Mouse (Mus musculus): ENCODE measurements around the gene Mt4. TPM values are rescaled to one million over a fixed set of nuclear protein-coding genes. Genes with fewer than 3 reads are reported as not detected.

The Mt4 gene
- total and polyA plus RNA-seq, 3 experiments, result not detected

GRCm38 (mm10) chr8:94172809-94173732, 36.1 kb downstream of the Mt4 start:
- intact Hi-C loops (cut with DNase I), result no loop called here
- H3K9ac ChIP-seq (ENCODE audit: low read depth, low read length), result peak overlapping the region; percentile 33
- peaks cover 5% of the 10 kb centered on the region for H3K4me1 ChIP-seq (ENCODE audit: control insufficient read depth, insufficient read depth, low read length)
- peak overlapping the region; percentile 57 for H3K4me3 ChIP-seq
- H3K27ac ChIP-seq, result peak overlapping the region; percentile 38; the same call in 1 of the 2 replicates
- DNase-seq, result peak in 1 of 2 experiments; percentile 43
- TF ChIP-seq EP300 (IDR thresholded peaks at IDR 0.05; ENCODE audit: insufficient read depth, low read depth, low read length) (no peak; the same call in 1 of the 2 replicates), POLR2A (IDR thresholded peaks at IDR 0.05; ENCODE audit: insufficient read depth, low read depth, low read length) (peak; percentile 79)
- H3K27me3 ChIP-seq (ENCODE audit: control insufficient read depth, insufficient read depth, low read length), result no peaks in the 10 kb centered on the region
- H3K79me2 ChIP-seq (replicated peaks; ENCODE audit: control insufficient read depth, insufficient read depth, low read length), result no peaks in the 10 kb centered on the region
- no peaks in the 10 kb centered on the region for H3K36me3 ChIP-seq (ENCODE audit: control insufficient read depth, insufficient read depth, low read length)
- WGBS, result 8% methylated on average over 39 of the region's 39 CpGs

GRCm38 (mm10) chr8:94173848-94174403, 36.9 kb downstream of the Mt4 start:
- no peaks in the 10 kb centered on the region for H3K79me2 ChIP-seq (replicated peaks; ENCODE audit: control insufficient read depth, insufficient read depth, low read length)
- intact Hi-C loops (cut with DNase I), result no loop called here
- no peaks in the 10 kb centered on the region for H3K27me3 ChIP-seq (ENCODE audit: control insufficient read depth, insufficient read depth, low read length)
- peaks cover 5% of the 10 kb centered on the region for H3K4me1 ChIP-seq (ENCODE audit: control insufficient read depth, insufficient read depth, low read length)
- TF ChIP-seq CTCF (IDR thresholded peaks at IDR 0.05), result no peak
- no peak for TF ChIP-seq POLR2A (IDR thresholded peaks at IDR 0.05; ENCODE audit: insufficient read depth, low read depth, low read length)
- TF ChIP-seq EP300 (IDR thresholded peaks at IDR 0.05; ENCODE audit: insufficient read depth, low read depth, low read length), result no peak
- no peak overlapping the region for H3K27ac ChIP-seq
- H3K9ac ChIP-seq (ENCODE audit: low read depth, low read length), result no peak overlapping the region
- H3K4me3 ChIP-seq, result no peak overlapping the region
- no peak for DNase-seq
- H3K36me3 ChIP-seq (ENCODE audit: control insufficient read depth, insufficient read depth, low read length), result no peaks in the 10 kb centered on the region
- 75% methylated on average over 11 of the region's 11 CpGs for WGBS

GRCm38 (mm10) chr8:94174619-94175213, 37.7 kb downstream of the Mt4 start:
- 52% methylated on average over 7 of the region's 7 CpGs for WGBS
- peak; percentile 47 for TF ChIP-seq CTCF (IDR thresholded peaks at IDR 0.05)
- no peak for TF ChIP-seq EP300 (IDR thresholded peaks at IDR 0.05; ENCODE audit: insufficient read depth, low read depth, low read length)
- TF ChIP-seq POLR2A (IDR thresholded peaks at IDR 0.05; ENCODE audit: insufficient read depth, low read depth, low read length), result no peak
- no peaks in the 10 kb centered on the region for H3K79me2 ChIP-seq (replicated peaks; ENCODE audit: control insufficient read depth, insufficient read depth, low read length)
- peaks cover 5% of the 10 kb centered on the region for H3K4me1 ChIP-seq (ENCODE audit: control insufficient read depth, insufficient read depth, low read length)
- no peak overlapping the region for H3K4me3 ChIP-seq
- DNase-seq, result no peak
- H3K27ac ChIP-seq, result no peak overlapping the region
- H3K27me3 ChIP-seq (ENCODE audit: control insufficient read depth, insufficient read depth, low read length), result no peaks in the 10 kb centered on the region
- H3K36me3 ChIP-seq (ENCODE audit: control insufficient read depth, insufficient read depth, low read length), result no peaks in the 10 kb centered on the region
- intact Hi-C loops (cut with DNase I), result no loop called here
- H3K9ac ChIP-seq (ENCODE audit: low read depth, low read length), result no peak overlapping the region

- no peak overlapping the region for H3K9ac ChIP-seq (ENCODE audit: low read depth, low read length)
- peaks cover 1% of the 10 kb centered on the region for H3K4me1 ChIP-seq (ENCODE audit: control insufficient read depth, insufficient read depth, low read length)
- H3K27me3 ChIP-seq (ENCODE audit: control insufficient read depth, insufficient read depth, low read length), result no peaks in the 10 kb centered on the region
- no peak for TF ChIP-seq CTCF (IDR thresholded peaks at IDR 0.05)
- intact Hi-C loops (cut with DNase I), result no loop called here
- H3K79me2 ChIP-seq (replicated peaks; ENCODE audit: control insufficient read depth, insufficient read depth, low read length), result no peaks in the 10 kb centered on the region
- H3K36me3 ChIP-seq (ENCODE audit: control insufficient read depth, insufficient read depth, low read length), result no peaks in the 10 kb centered on the region; the same call in 1 of the 2 replicates
- H3K27ac ChIP-seq, result peak overlapping the region; percentile 97
- H3K4me3 ChIP-seq, result no peak overlapping the region
- 64% methylated on average over 7 of the region's 7 CpGs for WGBS
- no peak for DNase-seq
These were observed 40.9 kb downstream of the Mt4 start for GRCm38 (mm10) chr8:94177716-94178390.

- Histone ChIP-seq H3K27ac (peak within 1 kb of the TSS; percentile 97), H3K4me1 (ENCODE audit: control insufficient read depth, insufficient read depth, low read length) (peaks cover 1% of the 10 kb centered on the region), H3K9ac (ENCODE audit: low read depth, low read length) (peak within 1 kb of the TSS; percentile 57), H3K36me3 (ENCODE audit: control insufficient read depth, insufficient read depth, low read length) (no peaks in the 10 kb centered on the region; the same call in 1 of the 2 replicates), H3K27me3 (ENCODE audit: control insufficient read depth, insufficient read depth, low read length) (no peaks in the 10 kb centered on the region), H3K4me3 (peak within 1 kb of the TSS; percentile 65), H3K79me2 (replicated peaks; ENCODE audit: control insufficient read depth, insufficient read depth, low read length) (no peaks in the 10 kb centered on the region)
- intact Hi-C loops (cut with DNase I), result no loop called here
- TF ChIP-seq POLR2A (IDR thresholded peaks at IDR 0.05; ENCODE audit: insufficient read depth, low read depth, low read length) (peak; percentile 99), CTCF (IDR thresholded peaks at IDR 0.05) (no peak), EP300 (IDR thresholded peaks at IDR 0.05; ENCODE audit: insufficient read depth, low read depth, low read length) (peak; percentile 97)
- peak; percentile 89 to 94 for DNase-seq
- WGBS, result under 1% methylated on average over 50 of the region's 50 CpGs
These were observed 42.1 kb downstream of the Mt4 start, which contains the start of gene Mt1 for GRCm38 (mm10) chr8:94178857-94179712. Gene Mt1, plus strand, starts transcription at chr8:94179082.

Data from heart, adult 2 months (tissue).